Mouse (Mus musculus) forebrain, embryonic 13.5 days (tissue): ENCODE measurements at regions not wholly inside any gene's neighbourhood (a gene's known extent, or its start where the extent isn't known, plus 50 kb on each side); places are given as distances from the start of the nearest gene placed in this dataset.

ENCODE experiments used
- ATAC-seq: fragments of 200-750 bp; cut with Nextera tagmentation; 2 replicates; pipeline ENCODE4 v1.8.0; 2017
- H3K27ac ChIP-seq: fragments of 300-500 bp; sonication (generic); 2 replicates; pipeline ENCODE4 v1.5.1; 2015; ENCODE audit warnings: inconsistent platforms, mild to moderate bottlenecking, moderate library complexity
- H3K27me3 ChIP-seq: fragments of 300-500 bp; sonication (generic); 2 replicates; pipeline ENCODE4 v1.6.1; 2015; ENCODE audit warnings: mild to moderate bottlenecking, inconsistent platforms
- H3K36me3 ChIP-seq: fragments of 300-500 bp; sonication (generic); 2 replicates; pipeline ENCODE4 v1.6.1; 2015; ENCODE audit warnings: mild to moderate bottlenecking, inconsistent platforms; ENCODE audit not compliant: poor library complexity, severe bottlenecking
- H3K4me1 ChIP-seq: fragments of 300-500 bp; sonication (generic); 2 replicates; pipeline ENCODE4 v1.6.1; 2015; ENCODE audit warnings: inconsistent platforms
- H3K4me2 ChIP-seq: fragments of 300-500 bp; sonication (generic); 2 replicates; pipeline ENCODE4 v1.6.1; 2015; ENCODE audit warnings: inconsistent platforms, mild to moderate bottlenecking, moderate library complexity
- H3K4me3 ChIP-seq: fragments of 300-500 bp; sonication (generic); 2 replicates; pipeline ENCODE4 v1.5.1; 2015; ENCODE audit warnings: mild to moderate bottlenecking, inconsistent platforms
- H3K9ac ChIP-seq: fragments of 300-500 bp; sonication (generic); 2 replicates; pipeline ENCODE4 v1.6.1; 2015; ENCODE audit warnings: mild to moderate bottlenecking, inconsistent platforms
- H3K9me3 ChIP-seq: fragments of 300-500 bp; sonication (generic); replicated peaks from 2 replicates; pipeline ENCODE4 v1.6.1; 2016; ENCODE audit warnings: inconsistent platforms
- WGBS: fragments of 180-500 bp; shearing (Covaris S2); methylation state at CpG from one replicate; pipeline ENCODE4 v1.1.7; 2015; 5-methylcytosine and 5-hydroxymethylcytosine counted together

DNA sequence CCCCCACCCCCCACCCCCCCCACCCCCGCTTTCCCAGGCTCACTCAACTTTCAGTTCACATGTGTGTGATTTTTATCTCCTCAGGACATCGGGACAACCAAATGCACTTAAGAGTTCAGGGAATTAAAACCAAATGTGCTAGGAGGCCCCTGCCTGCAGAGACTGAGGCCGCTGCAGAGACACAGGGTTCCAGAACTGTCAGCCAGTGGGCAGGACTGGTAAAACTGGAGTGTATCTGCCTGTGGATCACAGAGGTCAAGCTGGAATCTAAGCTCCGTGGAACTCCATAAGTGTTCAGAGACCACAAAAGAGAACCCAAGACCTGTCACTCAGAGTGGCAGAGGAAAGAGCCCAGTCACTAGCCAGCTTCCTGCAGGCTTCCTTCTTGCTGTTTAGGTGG lies 138.3 kb downstream of the Bmp7 start:
- Histone ChIP-seq H3K4me2 (no peak overlapping the region), H3K27me3 (no peaks in the 10 kb centered on the region), H3K9me3 (0 out of 2 replicates have a peak, but pooled peaks cover 4% of the 10 kb centered on the region), H3K4me3 (no peak overlapping the region), H3K27ac (no peak overlapping the region), H3K36me3 (no peaks in the 10 kb centered on the region), H3K9ac (no peak overlapping the region), H3K4me1 (no peaks in the 10 kb centered on the region)
- ATAC-seq, result no peak
- 57% methylated on average over 4 of the region's 4 CpGs for WGBS

DNA sequence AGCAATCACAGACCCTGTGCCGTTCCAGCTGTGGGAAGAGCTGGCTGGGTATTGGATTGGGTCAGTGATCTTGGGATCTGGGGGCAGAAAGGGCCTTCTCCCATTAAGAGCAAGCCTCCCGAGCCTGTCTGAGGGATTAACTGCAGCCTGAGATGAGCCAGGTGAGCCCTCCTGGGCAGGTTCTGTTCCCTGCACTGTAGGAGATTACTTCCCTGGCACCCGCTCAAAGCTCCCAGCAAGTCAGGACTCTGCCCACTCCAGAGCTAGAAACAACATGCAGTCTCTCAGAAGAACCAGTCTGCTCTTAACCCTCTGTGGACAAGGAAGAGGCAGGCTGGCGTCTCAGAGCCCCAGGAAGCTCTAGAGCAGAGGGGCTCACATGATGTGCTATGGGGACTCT lies 132.7 kb downstream of the Bmp7 start:
- Histone ChIP-seq H3K4me2 (no peak overlapping the region), H3K4me1 (no peaks in the 10 kb centered on the region), H3K36me3 (no peaks in the 10 kb centered on the region), H3K27me3 (no peaks in the 10 kb centered on the region), H3K4me3 (no peak overlapping the region), H3K9me3 (0 out of 2 replicates have a peak, but pooled peaks cover 4% of the 10 kb centered on the region), H3K27ac (no peak overlapping the region), H3K9ac (no peak overlapping the region)
- 64% methylated on average over 4 of the region's 4 CpGs for WGBS
- ATAC-seq, result no peak

DNA sequence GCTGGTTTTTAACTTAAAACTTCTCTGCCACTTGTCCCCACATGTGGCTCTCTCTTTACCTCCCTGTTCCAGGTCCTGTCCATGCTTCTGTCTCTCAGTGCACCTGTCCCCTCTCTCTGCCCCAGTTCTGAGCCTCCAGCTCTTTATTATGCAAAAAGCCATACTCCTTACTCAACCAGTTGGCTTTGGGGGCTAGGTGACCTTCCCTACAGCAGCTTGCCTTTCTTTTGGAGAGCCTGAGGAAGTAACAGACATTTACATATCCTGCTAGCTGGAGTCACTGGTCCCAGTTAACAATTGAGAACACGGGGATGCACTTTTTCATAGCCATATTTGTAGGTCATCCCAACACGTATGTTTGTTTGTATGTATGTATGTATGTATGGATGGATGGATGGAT lies 130.8 kb downstream of the Bmp7 start:
- Histone ChIP-seq H3K9ac (no peak overlapping the region), H3K4me2 (no peak overlapping the region), H3K36me3 (no peaks in the 10 kb centered on the region), H3K27ac (no peak overlapping the region), H3K4me1 (no peaks in the 10 kb centered on the region), H3K4me3 (no peak overlapping the region), H3K9me3 (no peaks in the 10 kb centered on the region), H3K27me3 (no peaks in the 10 kb centered on the region)
- WGBS, result 91% methylated on average over 2 of the region's 2 CpGs
- no peak for ATAC-seq

DNA sequence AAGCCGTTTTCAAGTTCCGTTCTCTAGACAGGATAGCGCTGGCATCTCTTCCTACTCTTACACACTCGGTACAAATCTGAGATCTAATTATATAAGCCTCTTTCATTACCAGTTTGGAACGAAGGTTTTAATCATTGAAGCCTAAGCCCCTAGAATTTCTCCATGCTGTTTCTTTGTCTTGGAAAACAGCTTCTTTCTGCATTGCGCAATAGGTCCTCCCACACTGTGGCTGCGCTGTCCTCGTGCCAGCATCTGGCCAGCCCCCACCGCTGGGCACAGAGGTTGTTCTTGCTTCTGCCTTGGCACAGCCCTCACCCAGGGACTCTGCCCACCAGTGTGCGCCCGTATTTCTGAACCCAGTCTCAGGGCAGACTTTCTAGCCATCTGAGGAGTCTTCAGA lies 126.8 kb downstream of the Bmp7 start:
- Histone ChIP-seq H3K27me3 (no peaks in the 10 kb centered on the region), H3K36me3 (no peaks in the 10 kb centered on the region), H3K4me2 (no peak overlapping the region), H3K4me3 (no peak overlapping the region), H3K4me1 (no peaks in the 10 kb centered on the region), H3K9ac (no peak overlapping the region), H3K27ac (no peak overlapping the region), H3K9me3 (no peaks in the 10 kb centered on the region; the same call in 1 of the 2 replicates)
- no peak for ATAC-seq
- WGBS, result 69% methylated on average over 11 of the region's 11 CpGs

DNA sequence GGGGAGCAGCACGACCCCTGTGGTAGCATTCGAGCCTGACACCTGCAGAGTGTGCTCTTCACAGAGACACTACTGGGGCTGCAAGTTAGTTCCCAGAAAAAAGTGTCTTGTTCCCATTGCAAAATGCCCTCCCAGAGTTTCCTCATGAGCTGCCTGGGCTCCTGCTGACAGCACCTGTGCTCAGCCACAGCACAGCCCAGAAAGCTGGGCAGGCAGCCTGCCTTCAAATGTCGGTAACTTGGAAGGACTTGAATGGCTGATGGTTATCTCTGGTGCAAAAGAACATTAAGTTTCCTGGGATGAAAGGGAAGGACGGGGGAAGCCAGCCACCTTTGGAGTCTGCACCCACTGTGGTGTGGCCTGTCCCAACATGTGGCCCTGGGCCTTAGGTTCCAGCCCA lies 126.2 kb downstream of the Bmp7 start:
- H3K27me3 ChIP-seq, result no peaks in the 10 kb centered on the region
- 67% methylated on average over 4 of the region's 4 CpGs for WGBS
- H3K4me1 ChIP-seq, result no peaks in the 10 kb centered on the region
- no peak overlapping the region for H3K27ac ChIP-seq
- H3K36me3 ChIP-seq, result no peaks in the 10 kb centered on the region
- H3K4me3 ChIP-seq, result no peak overlapping the region
- no peak overlapping the region for H3K9ac ChIP-seq
- no peak overlapping the region for H3K4me2 ChIP-seq
- ATAC-seq, result no peak
- no peaks in the 10 kb centered on the region; the same call in 1 of the 2 replicates for H3K9me3 ChIP-seq

DNA sequence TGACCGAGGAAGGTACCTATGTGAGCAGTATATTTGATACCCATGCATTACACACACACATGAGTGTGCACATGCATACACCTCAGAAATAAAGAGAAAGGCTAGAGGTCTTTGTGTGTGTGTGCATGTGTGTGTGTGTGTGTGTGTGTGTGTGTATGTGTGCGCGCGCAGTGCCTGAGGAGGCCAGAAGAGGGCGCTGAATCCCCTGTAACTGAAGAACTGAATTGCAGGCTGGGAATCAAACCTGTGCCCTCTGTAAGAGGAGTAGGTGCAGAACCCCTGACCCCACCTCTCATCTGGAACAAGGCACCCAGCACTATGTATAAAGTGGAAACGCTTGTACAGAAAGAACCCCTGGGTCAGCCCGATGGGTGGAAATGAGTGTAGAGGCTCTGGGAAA lies 125.0 kb downstream of the Bmp7 start:
- no peaks in the 10 kb centered on the region for H3K27me3 ChIP-seq
- no peak overlapping the region for H3K4me3 ChIP-seq
- H3K9ac ChIP-seq, result no peak overlapping the region
- H3K27ac ChIP-seq, result no peak overlapping the region
- no peaks in the 10 kb centered on the region for H3K36me3 ChIP-seq
- no peak for ATAC-seq
- 96% methylated on average over 7 of the region's 7 CpGs for WGBS
- no peaks in the 10 kb centered on the region; the same call in 1 of the 2 replicates for H3K9me3 ChIP-seq
- H3K4me2 ChIP-seq, result no peak overlapping the region
- H3K4me1 ChIP-seq, result no peaks in the 10 kb centered on the region

DNA sequence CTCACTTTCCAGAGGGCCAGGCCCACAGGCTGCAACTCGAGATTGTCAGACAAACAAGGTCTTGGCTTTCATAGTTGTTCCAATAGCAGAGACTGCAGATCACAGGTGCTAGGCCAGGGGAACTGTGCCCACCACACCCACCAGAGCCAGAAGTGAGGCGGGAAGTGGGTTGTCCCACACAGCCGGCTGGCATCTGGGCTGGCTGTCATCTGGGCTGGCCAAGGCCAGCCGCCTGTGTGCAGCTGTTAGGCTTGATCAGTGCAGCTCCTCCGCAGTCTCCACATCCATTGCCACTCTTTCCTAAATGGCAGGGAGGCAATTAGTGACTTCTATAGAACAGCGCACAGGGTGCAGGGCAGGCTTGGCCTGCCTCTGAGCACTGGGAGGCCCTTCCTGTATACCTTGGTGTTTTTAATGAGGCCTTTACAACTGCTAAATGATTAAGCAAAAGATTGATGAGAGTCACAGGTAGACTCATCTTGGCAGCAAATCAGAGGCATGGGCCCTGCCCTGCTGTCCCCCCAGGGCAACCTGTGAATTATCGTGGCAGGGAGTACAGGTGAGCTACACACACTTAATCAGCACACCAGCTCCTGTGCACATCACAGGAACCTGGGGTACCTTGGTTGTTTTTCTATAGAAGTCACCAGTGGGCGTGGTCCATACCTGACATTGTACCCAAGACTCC lies 122.9 kb downstream of the Bmp7 start:
- 0 out of 2 replicates have a peak, but pooled peaks cover 7% of the 10 kb centered on the region for H3K4me1 ChIP-seq
- no peak overlapping the region for H3K27ac ChIP-seq
- no peak overlapping the region for H3K9ac ChIP-seq
- no peaks in the 10 kb centered on the region for H3K36me3 ChIP-seq
- WGBS, result 59% methylated on average over 8 of the region's 8 CpGs
- no peak for ATAC-seq
- no peak overlapping the region for H3K4me2 ChIP-seq
- no peaks in the 10 kb centered on the region; the same call in 1 of the 2 replicates for H3K9me3 ChIP-seq
- H3K27me3 ChIP-seq, result peaks cover 2% of the 10 kb centered on the region; the same call in 1 of the 2 replicates
- no peak overlapping the region for H3K4me3 ChIP-seq
